Mouse (Mus musculus): ENCODE results near the gene Gm47996. TPM values are rescaled to one million over a fixed set of nuclear protein-coding genes. Genes with fewer than 3 reads are reported as not detected.
"Not testable (repeated sequence)": the region's sequence is repeated elsewhere in the genome, so short reads cannot be mapped to it uniquely, and the experiment has no call there.

Gene Gm47996
- polyA plus RNA-seq, 1 experiment from 2014 or later, result not detected

GRCm38 (mm10) chr1:151198120-151198519 is 11.8 kb upstream of the Gm47996 start, which contains the start of gene Gm47995:
TSS of gene Gm47995 (plus strand) at chr1:151198448.
- not testable (repeated sequence) for H3K36me3 ChIP-seq (ENCODE audit: control insufficient read depth, insufficient read depth, low read length); H3K27ac ChIP-seq (ENCODE audit: low read length); H3K9me3 ChIP-seq (replicated peaks; ENCODE audit: control insufficient read depth, low read length); H3K9ac ChIP-seq (ENCODE audit: low read length); H3K4me1 ChIP-seq (ENCODE audit: control insufficient read depth, insufficient read depth, low read length); H3K4me3 ChIP-seq (replicated peaks; ENCODE audit: low read length); H3K4me2 ChIP-seq (ENCODE audit: low read depth, low read length); ATAC-seq (ENCODE audit: insufficient read depth, low FRiP score); H3K27me3 ChIP-seq (ENCODE audit: control insufficient read depth, insufficient read depth, low read length)
- 68% methylated on average over 2 of the region's 4 CpGs for WGBS

- not testable (repeated sequence) for ATAC-seq (ENCODE audit: insufficient read depth, low FRiP score)
These were observed 9.3 kb upstream of the Gm47996 start for GRCm38 (mm10) chr1:151200620-151201019.

GRCm38 (mm10) chr1:151202771-151203170 is 7.2 kb upstream of the Gm47996 start:
- not testable (repeated sequence) for H3K4me2 ChIP-seq (ENCODE audit: low read depth, low read length); ATAC-seq (ENCODE audit: insufficient read depth, low FRiP score); H3K36me3 ChIP-seq (ENCODE audit: control insufficient read depth, insufficient read depth, low read length); H3K9ac ChIP-seq (ENCODE audit: low read length); H3K4me1 ChIP-seq (ENCODE audit: control insufficient read depth, insufficient read depth, low read length); H3K4me3 ChIP-seq (replicated peaks; ENCODE audit: low read length); H3K27me3 ChIP-seq (ENCODE audit: control insufficient read depth, insufficient read depth, low read length); H3K27ac ChIP-seq (ENCODE audit: low read length); H3K9me3 ChIP-seq (replicated peaks; ENCODE audit: control insufficient read depth, low read length)
- WGBS, result 69% methylated on average over 3 of the region's 5 CpGs

More at GRCm38 (mm10) chr1:151200620-151201019, 9.3 kb upstream of the Gm47996 start:
- H3K27ac ChIP-seq (ENCODE audit: low read length); H3K27me3 ChIP-seq (ENCODE audit: control insufficient read depth, insufficient read depth, low read length); H3K4me2 ChIP-seq (ENCODE audit: low read depth, low read length); H3K4me1 ChIP-seq (ENCODE audit: control insufficient read depth, insufficient read depth, low read length); H3K9me3 ChIP-seq (replicated peaks; ENCODE audit: control insufficient read depth, low read length); H3K4me3 ChIP-seq (replicated peaks; ENCODE audit: low read length); H3K9ac ChIP-seq (ENCODE audit: low read length); H3K36me3 ChIP-seq (ENCODE audit: control insufficient read depth, insufficient read depth, low read length): not testable (repeated sequence)

- H3K4me3 ChIP-seq (replicated peaks; ENCODE audit: low read length); ATAC-seq (ENCODE audit: insufficient read depth, low FRiP score); H3K27me3 ChIP-seq (ENCODE audit: control insufficient read depth, insufficient read depth, low read length); H3K9ac ChIP-seq (ENCODE audit: low read length); H3K27ac ChIP-seq (ENCODE audit: low read length); H3K9me3 ChIP-seq (replicated peaks; ENCODE audit: control insufficient read depth, low read length); H3K4me2 ChIP-seq (ENCODE audit: low read depth, low read length); H3K36me3 ChIP-seq (ENCODE audit: control insufficient read depth, insufficient read depth, low read length); H3K4me1 ChIP-seq (ENCODE audit: control insufficient read depth, insufficient read depth, low read length): not testable (repeated sequence)
- no CpG with 5 or more reads among the region's 6 CpGs for WGBS
These were observed 6.1 kb upstream of the Gm47996 start, which contains the start of gene 3110040M04Rik for GRCm38 (mm10) chr1:151203818-151204217. TSS of gene 3110040M04Rik (plus strand) at chr1:151204121.

GRCm38 (mm10) chr1:151208493-151208892 is 1.4 kb upstream of the Gm47996 start:
- 60% methylated on average over 2 of the region's 5 CpGs for WGBS
- H3K27me3 ChIP-seq (ENCODE audit: control insufficient read depth, insufficient read depth, low read length); H3K9ac ChIP-seq (ENCODE audit: low read length); H3K36me3 ChIP-seq (ENCODE audit: control insufficient read depth, insufficient read depth, low read length); H3K4me2 ChIP-seq (ENCODE audit: low read depth, low read length); H3K4me3 ChIP-seq (replicated peaks; ENCODE audit: low read length); H3K9me3 ChIP-seq (replicated peaks; ENCODE audit: control insufficient read depth, low read length); H3K27ac ChIP-seq (ENCODE audit: low read length); H3K4me1 ChIP-seq (ENCODE audit: control insufficient read depth, insufficient read depth, low read length): not testable (repeated sequence)
- peak; percentile 69; the same call in 1 of the 2 replicates for ATAC-seq (ENCODE audit: insufficient read depth, low FRiP score)

- H3K9me3 ChIP-seq (replicated peaks; ENCODE audit: control insufficient read depth, low read length); ATAC-seq (ENCODE audit: insufficient read depth, low FRiP score); H3K36me3 ChIP-seq (ENCODE audit: control insufficient read depth, insufficient read depth, low read length); H3K4me3 ChIP-seq (replicated peaks; ENCODE audit: low read length); H3K9ac ChIP-seq (ENCODE audit: low read length); H3K27ac ChIP-seq (ENCODE audit: low read length); H3K27me3 ChIP-seq (ENCODE audit: control insufficient read depth, insufficient read depth, low read length); H3K4me2 ChIP-seq (ENCODE audit: low read depth, low read length); H3K4me1 ChIP-seq (ENCODE audit: control insufficient read depth, insufficient read depth, low read length): not testable (repeated sequence)
These were observed 987 bp upstream of the Gm47996 start for GRCm38 (mm10) chr1:151208944-151209343.

GRCm38 (mm10) chr1:151211666-151212065 is 1.7 kb downstream of the Gm47996 start:
- not testable (repeated sequence) for H3K4me1 ChIP-seq (ENCODE audit: control insufficient read depth, insufficient read depth, low read length); H3K4me2 ChIP-seq (ENCODE audit: low read depth, low read length); ATAC-seq (ENCODE audit: insufficient read depth, low FRiP score); H3K9ac ChIP-seq (ENCODE audit: low read length); H3K9me3 ChIP-seq (replicated peaks; ENCODE audit: control insufficient read depth, low read length); H3K36me3 ChIP-seq (ENCODE audit: control insufficient read depth, insufficient read depth, low read length); H3K27ac ChIP-seq (ENCODE audit: low read length); H3K27me3 ChIP-seq (ENCODE audit: control insufficient read depth, insufficient read depth, low read length); H3K4me3 ChIP-seq (replicated peaks; ENCODE audit: low read length)
- WGBS, result 65% methylated on average over 5 of the region's 5 CpGs

- 73% methylated on average over 2 of the region's 2 CpGs for WGBS
- Histone ChIP-seq H3K36me3 (ENCODE audit: control insufficient read depth, insufficient read depth, low read length) (no peaks in the 10 kb centered on the region), H3K4me1 (ENCODE audit: control insufficient read depth, insufficient read depth, low read length) (no peaks in the 10 kb centered on the region), H3K4me3 (replicated peaks; ENCODE audit: low read length) (no peak overlapping the region), H3K27ac (ENCODE audit: low read length) (no peak overlapping the region), H3K4me2 (ENCODE audit: low read depth, low read length) (no peak overlapping the region), H3K27me3 (ENCODE audit: control insufficient read depth, insufficient read depth, low read length) (no peaks in the 10 kb centered on the region), H3K9me3 (replicated peaks; ENCODE audit: control insufficient read depth, low read length) (no peaks in the 10 kb centered on the region), H3K9ac (ENCODE audit: low read length) (no peak overlapping the region)
- no peak for ATAC-seq (ENCODE audit: insufficient read depth, low FRiP score)
These were observed 4.9 kb downstream of the Gm47996 start for GRCm38 (mm10) chr1:151214862-151215261.

GRCm38 (mm10) chr1:151215985-151216384 is 6.1 kb downstream of the Gm47996 start:
- no peak overlapping the region for H3K9ac ChIP-seq (ENCODE audit: low read length)
- WGBS, result 35% methylated on average over 1 of the region's 1 CpGs
- H3K27ac ChIP-seq (ENCODE audit: low read length), result no peak overlapping the region
- peak; percentile 68; the same call in 1 of the 2 replicates for ATAC-seq (ENCODE audit: insufficient read depth, low FRiP score)
- no peak overlapping the region for H3K4me3 ChIP-seq (replicated peaks; ENCODE audit: low read length)
- H3K27me3 ChIP-seq (ENCODE audit: control insufficient read depth, insufficient read depth, low read length), result no peaks in the 10 kb centered on the region
- no peaks in the 10 kb centered on the region for H3K36me3 ChIP-seq (ENCODE audit: control insufficient read depth, insufficient read depth, low read length)
- H3K4me1 ChIP-seq (ENCODE audit: control insufficient read depth, insufficient read depth, low read length), result no peaks in the 10 kb centered on the region
- no peaks in the 10 kb centered on the region for H3K9me3 ChIP-seq (replicated peaks; ENCODE audit: control insufficient read depth, low read length)
- H3K4me2 ChIP-seq (ENCODE audit: low read depth, low read length), result no peak overlapping the region

- Histone ChIP-seq H3K9me3 (replicated peaks; ENCODE audit: control insufficient read depth, low read length) (no peaks in the 10 kb centered on the region), H3K4me1 (ENCODE audit: control insufficient read depth, insufficient read depth, low read length) (no peaks in the 10 kb centered on the region), H3K27me3 (ENCODE audit: control insufficient read depth, insufficient read depth, low read length) (no peaks in the 10 kb centered on the region), H3K27ac (ENCODE audit: low read length) (no peak overlapping the region), H3K4me3 (replicated peaks; ENCODE audit: low read length) (no peak overlapping the region), H3K36me3 (ENCODE audit: control insufficient read depth, insufficient read depth, low read length) (no peaks in the 10 kb centered on the region), H3K4me2 (ENCODE audit: low read depth, low read length) (no peak overlapping the region), H3K9ac (ENCODE audit: low read length) (no peak overlapping the region)
- no peak for ATAC-seq (ENCODE audit: insufficient read depth, low FRiP score)
- 67% methylated on average over 3 of the region's 3 CpGs for WGBS
These were observed 6.5 kb downstream of the Gm47996 start for GRCm38 (mm10) chr1:151216417-151216816.
